Mouse (Mus musculus) embryonic facial prominence, embryonic 12.5 days (tissue): ENCODE measurements around the gene Nms. TPM values are rescaled to one million over a fixed set of nuclear protein-coding genes. Genes with fewer than 3 reads are reported as not detected.

Source experiments
- polyA plus RNA-seq: library from polyadenylated mRNA; unstranded; fragments of >200 nt; fragmentation: Nextera tagmentation; extraction: Ambion mirVana; gene quantifications from 2 replicates; pipeline ENCODE4 v1.2.1, GENCODE M21; 2016

The Nms gene
- polyA plus RNA-seq, 1 experiment from 2014 or later, result not detected

Other genes starting within 250 kb of the Nms start
- 2.4 and 2.5 TPM in 2 replicates for gene Lonrf2, start 102.4 kb upstream of the Nms start, polyA plus RNA-seq
- gene Chst10, start 41.0 kb upstream of the Nms start, polyA plus RNA-seq, result 11.4 and 12.4 TPM in 2 replicates
- 151 and 165 TPM in 2 replicates for gene Pdcl3, start 46.5 kb downstream of the Nms start, polyA plus RNA-seq